Mouse (Mus musculus): ENCODE data around the gene Fam111a. TPM values are rescaled to one million over a fixed set of nuclear protein-coding genes. Genes with fewer than 3 reads are reported as not detected.

The Fam111a gene
- polyA plus RNA-seq, 1 experiment from 2014 or later: 10.7 TPM

DNA sequence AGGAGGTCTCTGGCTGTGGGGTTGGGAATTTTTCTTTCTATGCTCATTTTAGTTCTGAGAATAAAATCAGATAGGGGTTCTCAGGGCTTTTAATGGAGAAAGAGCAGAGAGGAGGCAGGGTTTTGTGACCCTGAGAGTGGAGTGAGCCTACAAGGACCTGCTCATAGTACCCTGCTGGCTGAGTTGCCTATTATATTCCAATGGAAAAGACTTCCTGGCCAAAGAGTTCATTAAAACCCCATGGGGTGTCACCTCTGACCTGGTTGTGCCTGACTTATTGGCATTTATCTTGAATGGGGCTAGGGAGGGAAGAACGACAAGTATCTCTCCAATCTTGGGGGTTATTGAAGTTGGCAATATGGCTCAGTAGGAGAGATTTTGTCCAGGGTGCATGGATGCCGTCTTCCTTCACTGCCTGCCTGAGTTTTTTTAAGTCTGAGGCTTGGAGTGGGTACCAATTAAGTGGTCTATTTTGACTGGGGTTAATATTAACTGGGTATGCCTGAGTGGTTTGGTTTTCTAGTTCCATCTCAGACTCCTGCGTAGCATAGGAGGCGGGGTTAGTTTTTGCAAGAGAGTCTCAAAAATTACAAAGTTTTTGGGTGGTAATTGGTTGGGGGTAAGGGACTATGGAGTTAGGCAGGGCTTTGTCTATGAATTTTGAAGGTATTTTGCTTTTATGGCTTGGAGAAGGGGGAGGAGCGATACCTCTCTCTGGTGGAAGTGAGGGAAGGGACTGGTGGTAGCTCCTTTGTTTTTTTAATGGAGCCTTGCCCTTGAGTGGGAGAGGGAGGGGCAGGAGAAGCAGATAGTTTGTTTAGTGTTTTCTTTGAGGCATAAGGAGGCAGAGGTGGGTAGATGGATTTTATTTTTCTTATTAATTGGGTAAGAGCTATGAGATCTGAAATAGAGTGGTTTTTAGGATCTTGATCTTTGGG, 4.7 kb downstream of the Fam111a start:
- 40% methylated on average over 5 of the region's 5 CpGs for WGBS
- TF ChIP-seq CTCF (IDR thresholded peaks at IDR 0.05; ENCODE audit: low read depth): no peak
- DNase-seq (ENCODE audit: low spot score) (peak; percentile 13), ATAC-seq (replicated peaks; ENCODE audit: low FRiP score, low read depth) (peak; percentile 89)
- Histone ChIP-seq H3K27me3 (ENCODE audit: insufficient read depth, low read length) (no peaks in the 10 kb centered on the region), H3K4me2 (ENCODE audit: low read length) (no peak overlapping the region), H3K4me1 (replicated peaks; ENCODE audit: insufficient read depth, low read length) (no peaks in the 10 kb centered on the region), H3K27ac (no peak overlapping the region), H3K9ac (ENCODE audit: low read depth, low read length) (no peak overlapping the region), H3K4me3 (replicated peaks; ENCODE audit: low read depth, low read length) (no peak overlapping the region), H3K36me3 (ENCODE audit: insufficient read depth, low read length) (no peaks in the 10 kb centered on the region), H3K9me3 (replicated peaks; ENCODE audit: low read length) (no peaks in the 10 kb centered on the region)

DNA sequence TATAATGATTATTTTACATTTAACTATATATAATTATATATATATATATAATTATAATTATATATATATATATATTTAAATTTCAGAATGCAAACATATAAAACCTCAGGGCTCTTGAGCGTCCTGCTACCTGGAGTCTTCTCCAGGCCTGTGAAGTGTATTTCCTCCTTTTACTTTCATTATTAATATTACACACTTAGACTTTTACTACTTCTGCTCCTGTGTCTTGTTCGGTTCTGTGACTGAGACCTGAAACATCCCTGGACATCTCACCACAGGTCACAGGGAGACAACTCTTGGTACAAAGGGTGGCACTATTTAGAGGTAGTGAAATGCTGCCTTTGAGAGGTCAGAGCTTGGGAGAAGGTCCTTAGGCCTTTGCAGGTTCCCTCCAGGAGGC, 10.8 kb downstream of the Fam111a start:
- Histone ChIP-seq H3K4me3 (replicated peaks; ENCODE audit: low read depth, low read length) (no peak overlapping the region), H3K9me3 (replicated peaks; ENCODE audit: low read length) (no peaks in the 10 kb centered on the region), H3K27ac (no peak overlapping the region), H3K4me1 (replicated peaks; ENCODE audit: insufficient read depth, low read length) (no peaks in the 10 kb centered on the region), H3K9ac (ENCODE audit: low read depth, low read length) (no peak overlapping the region), H3K4me2 (ENCODE audit: low read length) (no peak overlapping the region), H3K36me3 (ENCODE audit: insufficient read depth, low read length) (no peaks in the 10 kb centered on the region), H3K27me3 (ENCODE audit: insufficient read depth, low read length) (no peaks in the 10 kb centered on the region)
- no peak for TF ChIP-seq CTCF (IDR thresholded peaks at IDR 0.05; ENCODE audit: low read depth)
- ATAC-seq (replicated peaks; ENCODE audit: low FRiP score, low read depth) (no peak), DNase-seq (ENCODE audit: low spot score) (no peak)
- WGBS: 90% methylated on average over 2 of the region's 2 CpGs

DNA sequence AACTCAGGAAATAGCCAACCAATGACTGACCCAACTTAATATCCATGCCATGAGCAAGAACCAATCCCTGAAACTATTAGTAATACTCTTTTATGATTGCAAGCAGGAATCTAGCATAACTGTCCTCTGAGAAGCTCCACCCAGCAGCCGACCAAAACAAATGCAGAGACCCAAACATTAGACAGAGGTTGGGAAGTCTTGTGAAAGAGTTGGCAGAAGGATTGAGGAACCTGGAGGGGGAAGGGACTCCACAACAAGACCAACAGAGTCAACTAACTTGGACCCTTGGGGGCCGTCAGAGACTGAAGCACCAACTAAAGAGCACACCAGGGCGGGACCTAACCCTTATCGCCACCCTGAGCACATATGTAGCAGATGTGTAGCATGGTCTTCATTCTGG, 12.7 kb downstream of the Fam111a start:
- ATAC-seq (replicated peaks; ENCODE audit: low FRiP score, low read depth) (no peak), DNase-seq (ENCODE audit: low spot score) (no peak)
- Histone ChIP-seq H3K9ac (ENCODE audit: low read depth, low read length) (no peak overlapping the region), H3K9me3 (replicated peaks; ENCODE audit: low read length) (no peaks in the 10 kb centered on the region), H3K4me3 (replicated peaks; ENCODE audit: low read depth, low read length) (no peak overlapping the region), H3K4me2 (ENCODE audit: low read length) (no peak overlapping the region), H3K27me3 (ENCODE audit: insufficient read depth, low read length) (no peaks in the 10 kb centered on the region), H3K36me3 (ENCODE audit: insufficient read depth, low read length) (no peaks in the 10 kb centered on the region), H3K4me1 (replicated peaks; ENCODE audit: insufficient read depth, low read length) (no peaks in the 10 kb centered on the region), H3K27ac (no peak overlapping the region)
- TF ChIP-seq CTCF (IDR thresholded peaks at IDR 0.05; ENCODE audit: low read depth): no peak
- WGBS: 82% methylated on average over 4 of the region's 4 CpGs

DNA sequence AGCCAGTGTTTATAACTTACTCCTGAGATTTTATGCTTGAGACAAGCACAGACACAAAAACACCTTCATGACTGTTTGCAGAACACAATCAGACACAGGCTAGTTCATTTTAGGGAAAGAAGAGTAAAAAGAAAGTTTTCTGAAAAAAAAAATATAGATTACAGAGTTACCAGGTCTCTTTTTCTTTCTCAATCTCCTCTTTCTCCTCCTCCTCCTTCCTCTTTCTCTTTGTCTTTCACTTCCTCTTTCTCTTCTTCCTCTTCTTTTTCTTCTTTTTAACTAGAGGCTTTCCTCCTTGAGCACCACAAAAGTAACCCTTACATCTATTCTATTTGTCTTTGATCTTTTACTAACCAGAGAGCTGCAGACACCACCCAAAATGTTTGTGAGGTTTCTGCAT, 18.7 kb downstream of the Fam111a start:
- no peaks in the 10 kb centered on the region for H3K27me3 ChIP-seq (ENCODE audit: insufficient read depth, low read length)
- H3K36me3 ChIP-seq (ENCODE audit: insufficient read depth, low read length): no peaks in the 10 kb centered on the region
- no peak overlapping the region for H3K4me2 ChIP-seq (ENCODE audit: low read length)
- no peak overlapping the region for H3K27ac ChIP-seq
- no peak for TF ChIP-seq CTCF (IDR thresholded peaks at IDR 0.05; ENCODE audit: low read depth)
- DNase-seq (ENCODE audit: low spot score) (no peak), ATAC-seq (replicated peaks; ENCODE audit: low FRiP score, low read depth) (no peak)
- no peaks in the 10 kb centered on the region for H3K4me1 ChIP-seq (replicated peaks; ENCODE audit: insufficient read depth, low read length)
- no peak overlapping the region for H3K4me3 ChIP-seq (replicated peaks; ENCODE audit: low read depth, low read length)
- no peak overlapping the region for H3K9ac ChIP-seq (ENCODE audit: low read depth, low read length)
- no peaks in the 10 kb centered on the region for H3K9me3 ChIP-seq (replicated peaks; ENCODE audit: low read length)

DNA sequence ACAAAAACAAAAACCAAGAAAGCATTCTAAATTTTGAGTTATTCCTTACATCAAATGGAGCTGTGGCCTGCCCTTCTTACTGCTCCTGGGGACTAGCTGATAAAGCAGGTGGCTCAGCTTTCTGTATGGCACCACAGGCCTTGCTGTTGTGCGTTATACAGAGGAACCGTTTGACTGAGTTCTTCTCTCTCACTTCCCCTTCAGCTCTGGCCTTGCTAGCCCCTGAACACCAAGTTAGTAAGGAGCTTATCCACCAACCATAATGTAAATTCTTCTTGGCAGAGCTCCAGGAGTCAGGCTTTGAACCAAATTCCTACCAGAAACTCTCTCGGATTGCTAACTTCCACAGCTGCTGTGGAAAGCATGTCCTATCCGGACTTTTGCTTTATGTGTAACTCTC, 21.5 kb downstream of the Fam111a start:
- no peak overlapping the region for H3K27ac ChIP-seq
- H3K4me2 ChIP-seq (ENCODE audit: low read length): no peak overlapping the region
- DNase-seq (ENCODE audit: low spot score) (peak; percentile 19), ATAC-seq (replicated peaks; ENCODE audit: low FRiP score, low read depth) (no peak)
- no peak for TF ChIP-seq CTCF (IDR thresholded peaks at IDR 0.05; ENCODE audit: low read depth)
- no peaks in the 10 kb centered on the region for H3K27me3 ChIP-seq (ENCODE audit: insufficient read depth, low read length)
- no peak overlapping the region for H3K4me3 ChIP-seq (replicated peaks; ENCODE audit: low read depth, low read length)
- 49% methylated on average over 4 of the region's 4 CpGs for WGBS
- no peak overlapping the region for H3K9ac ChIP-seq (ENCODE audit: low read depth, low read length)
- no peaks in the 10 kb centered on the region for H3K4me1 ChIP-seq (replicated peaks; ENCODE audit: insufficient read depth, low read length)
- H3K9me3 ChIP-seq (replicated peaks; ENCODE audit: low read length): no peaks in the 10 kb centered on the region
- H3K36me3 ChIP-seq (ENCODE audit: insufficient read depth, low read length): no peaks in the 10 kb centered on the region

DNA sequence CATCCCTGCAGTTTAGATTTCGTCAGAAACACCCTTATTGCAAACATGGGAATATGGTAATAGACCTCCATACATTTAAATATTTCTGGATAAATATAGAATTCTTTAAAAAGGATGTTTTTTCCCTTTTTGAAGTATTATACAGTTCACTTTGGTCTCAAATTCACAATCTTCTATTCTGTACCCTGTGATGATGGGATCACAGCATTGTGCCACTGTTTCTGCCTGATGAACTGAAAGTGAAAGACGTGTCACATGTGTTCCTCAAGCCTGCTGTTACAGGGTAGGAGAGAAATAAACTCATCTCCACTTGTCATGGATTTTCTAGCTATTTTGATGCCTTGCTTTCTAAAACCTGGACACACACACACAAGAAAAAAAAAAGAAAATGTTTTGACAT, 25.3 kb downstream of the Fam111a start:
- 67% methylated on average over 2 of the region's 2 CpGs for WGBS
- no peak for ATAC-seq (replicated peaks; ENCODE audit: low FRiP score, low read depth)
- no peak for TF ChIP-seq CTCF (IDR thresholded peaks at IDR 0.05; ENCODE audit: low read depth)

More for the DNA sequence above, 25.3 kb downstream of the Fam111a start:
- DNase-seq (ENCODE audit: low spot score): no peak
- no peak overlapping the region for H3K4me2 ChIP-seq (ENCODE audit: low read length)
- H3K4me3 ChIP-seq (replicated peaks; ENCODE audit: low read depth, low read length): no peak overlapping the region
- H3K27ac ChIP-seq: no peak overlapping the region
- H3K9ac ChIP-seq (ENCODE audit: low read depth, low read length): no peak overlapping the region
- H3K36me3 ChIP-seq (ENCODE audit: insufficient read depth, low read length): no peaks in the 10 kb centered on the region
- no peaks in the 10 kb centered on the region for H3K27me3 ChIP-seq (ENCODE audit: insufficient read depth, low read length)
- peaks cover 7% of the 10 kb centered on the region; the same call in 1 of the 2 replicates for H3K4me1 ChIP-seq (replicated peaks; ENCODE audit: insufficient read depth, low read length)
- no peaks in the 10 kb centered on the region for H3K9me3 ChIP-seq (replicated peaks; ENCODE audit: low read length)
